Mouse (Mus musculus) kidney, postnatal 25 days (tissue): Measurements from ENCODE around the gene Olfr850.

ENCODE experiments used
- DNase-seq, 2 experiments: peaks; one replicate each; pipeline ENCODE4 v3.0.0; 2021; ENCODE audit warnings: mixed read lengths in 2 of 2

The Olfr850 gene

GRCm38 (mm10) chr9:19478148-19478547 lies at the start of gene Olfr850:
Olfr850 (minus strand) TSS chr9:19478248.
- DNase-seq = no peak

- DNase-seq = no peak
These were observed 14.9 kb upstream of the Olfr850 start, which contains the start of gene Olfr851 for GRCm38 (mm10) chr9:19492995-19493394. Olfr851 (plus strand) TSS chr9:19493295.

GRCm38 (mm10) chr9:19439966-19440365 lies 38.1 kb downstream of the Olfr850 start, which contains the start of gene Olfr849:
Olfr849 (plus strand) TSS chr9:19440266.
- DNase-seq = no peak
